Mouse (Mus musculus) R1 (cell line): ENCODE data around the gene Taf10.
A peak's percentile ranks its signal among the peaks of the same experiment; 100 is the strongest.

Source experiments
- DNase-seq: peaks from one replicate; pipeline ENCODE4 v3.0.0-alpha.2; 2018; ENCODE audit warnings: low read depth, low spot score

The Taf10 gene

GRCm38 (mm10) chr7:105743926-105744590 is at the start of gene Taf10:
Taf10 (minus strand) TSS chr7:105744361.
- peak; percentile 94 for DNase-seq

GRCm38 (mm10) chr7:105793701-105794100 is 49.5 kb upstream of the Taf10 start:
- peak; percentile 24 for DNase-seq

GRCm38 (mm10) chr7:105791147-105791546 is 47.0 kb upstream of the Taf10 start:
- DNase-seq: no peak

- DNase-seq: no peak
Observed at GRCm38 (mm10) chr7:105787285-105788140, 43.4 kb upstream of the Taf10 start, which contains the start of gene Dchs1. Dchs1 (minus strand) TSS chr7:105787654.

GRCm38 (mm10) chr7:105786506-105787284 is 42.5 kb upstream of the Taf10 start:
- DNase-seq: no peak

GRCm38 (mm10) chr7:105784556-105784955 is 40.4 kb upstream of the Taf10 start:
- DNase-seq: no peak

- no peak for DNase-seq
Observed at GRCm38 (mm10) chr7:105783861-105784260, 39.7 kb upstream of the Taf10 start.

GRCm38 (mm10) chr7:105778553-105779265 is 34.5 kb upstream of the Taf10 start:
- DNase-seq: no peak

- no peak for DNase-seq
Observed at GRCm38 (mm10) chr7:105777797-105778552, 33.8 kb upstream of the Taf10 start.

GRCm38 (mm10) chr7:105777316-105777715 is 33.2 kb upstream of the Taf10 start:
- no peak for DNase-seq

GRCm38 (mm10) chr7:105776026-105776425 is 31.9 kb upstream of the Taf10 start:
- no peak for DNase-seq

- no peak for DNase-seq
Observed at GRCm38 (mm10) chr7:105774661-105775060, 30.5 kb upstream of the Taf10 start.

GRCm38 (mm10) chr7:105773041-105773440 is 28.9 kb upstream of the Taf10 start:
- DNase-seq: no peak

GRCm38 (mm10) chr7:105772331-105772730 is 28.2 kb upstream of the Taf10 start:
- no peak for DNase-seq

- DNase-seq: no peak
Observed at GRCm38 (mm10) chr7:105769959-105770358, 25.8 kb upstream of the Taf10 start.

- DNase-seq: no peak
Observed at GRCm38 (mm10) chr7:105767729-105768165, 23.6 kb upstream of the Taf10 start.

GRCm38 (mm10) chr7:105764331-105764730 is 20.2 kb upstream of the Taf10 start:
- no peak for DNase-seq

- peak; percentile 28 for DNase-seq
Observed at GRCm38 (mm10) chr7:105762517-105763270, 18.5 kb upstream of the Taf10 start.

GRCm38 (mm10) chr7:105761813-105762484 is 17.8 kb upstream of the Taf10 start:
- peak; percentile 63 for DNase-seq
